Mouse (Mus musculus): ENCODE data around the gene 2310034G01Rik. TPM values are rescaled to one million over a fixed set of nuclear protein-coding genes. Genes with fewer than 3 reads are reported as not detected.
A peak's percentile ranks its signal among the peaks of the same experiment; 100 is the strongest.

The 2310034G01Rik gene
- polyA plus RNA-seq, 1 experiment from 2014 or later = 1.0 TPM

DNA sequence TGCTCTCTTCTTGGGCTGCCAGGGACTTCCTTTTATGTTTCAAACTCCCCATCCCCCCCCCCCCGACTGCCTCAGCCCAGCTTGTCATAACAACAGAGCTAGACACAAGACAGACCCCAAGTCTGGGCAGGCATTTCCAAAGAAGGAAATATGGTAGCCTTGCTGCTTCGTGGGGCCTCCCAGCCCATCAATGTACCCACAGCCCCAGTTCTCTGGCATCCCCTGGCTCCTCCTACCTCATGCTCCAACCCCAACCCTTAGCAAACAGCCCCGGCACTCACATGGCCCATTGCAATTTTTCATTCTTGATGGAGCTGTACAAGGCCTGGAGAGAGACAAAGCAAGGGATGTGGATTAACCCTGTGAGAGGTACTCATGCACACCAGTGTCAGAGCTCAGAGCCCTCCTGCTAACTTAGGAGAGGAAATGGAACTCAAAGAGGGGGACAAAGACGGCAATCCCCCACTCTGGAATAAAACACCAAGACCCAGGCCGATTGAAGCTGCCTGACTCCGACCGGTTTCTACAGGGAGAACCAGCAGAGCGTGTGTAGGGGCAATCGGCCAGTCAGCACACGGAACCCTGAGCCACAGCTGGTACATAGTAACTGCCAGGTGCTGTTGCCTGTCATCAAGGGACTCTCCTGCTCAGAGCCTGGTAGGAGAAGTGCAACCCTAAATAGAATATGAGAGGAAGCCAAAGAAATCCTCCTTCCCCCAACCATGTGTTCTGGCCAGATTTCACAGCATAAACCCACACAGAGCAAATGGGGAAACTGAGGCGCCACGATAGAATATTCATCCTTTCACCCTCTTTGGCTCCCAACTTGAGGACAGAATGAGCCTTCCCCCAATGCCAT lies 34.1 kb downstream of the 2310034G01Rik start:
- Histone ChIP-seq H3K27ac (ENCODE audit: low read depth, low read length) (peak overlapping the region; percentile 58), H3K9me3 (replicated peaks; ENCODE audit: control insufficient read depth, low read length) (no peaks in the 10 kb centered on the region), H3K4me3 (ENCODE audit: low read depth, low read length) (peak overlapping the region; percentile 48), H3K27me3 (ENCODE audit: control insufficient read depth, insufficient read depth, low read length) (peaks cover 87% of the 10 kb centered on the region), H3K4me1 (ENCODE audit: control insufficient read depth, insufficient read depth, low read length) (peaks cover 29% of the 10 kb centered on the region), H3K4me2 (peak overlapping the region; percentile 64), H3K9ac (ENCODE audit: low read depth, low read length) (0 out of 2 replicates have a peak overlapping the region, but pooled peaks have one; percentile 16), H3K36me3 (ENCODE audit: control insufficient read depth, insufficient read depth, low read length) (peaks cover 2% of the 10 kb centered on the region; the same call in 1 of the 2 replicates)
- no peak for ATAC-seq (replicated peaks; ENCODE audit: insufficient number of reproducible peaks, low FRiP score, low TSS enrichment)
- 43% methylated on average over 12 of the region's 12 CpGs for WGBS (ENCODE audit: insufficient replicate concordance)

DNA sequence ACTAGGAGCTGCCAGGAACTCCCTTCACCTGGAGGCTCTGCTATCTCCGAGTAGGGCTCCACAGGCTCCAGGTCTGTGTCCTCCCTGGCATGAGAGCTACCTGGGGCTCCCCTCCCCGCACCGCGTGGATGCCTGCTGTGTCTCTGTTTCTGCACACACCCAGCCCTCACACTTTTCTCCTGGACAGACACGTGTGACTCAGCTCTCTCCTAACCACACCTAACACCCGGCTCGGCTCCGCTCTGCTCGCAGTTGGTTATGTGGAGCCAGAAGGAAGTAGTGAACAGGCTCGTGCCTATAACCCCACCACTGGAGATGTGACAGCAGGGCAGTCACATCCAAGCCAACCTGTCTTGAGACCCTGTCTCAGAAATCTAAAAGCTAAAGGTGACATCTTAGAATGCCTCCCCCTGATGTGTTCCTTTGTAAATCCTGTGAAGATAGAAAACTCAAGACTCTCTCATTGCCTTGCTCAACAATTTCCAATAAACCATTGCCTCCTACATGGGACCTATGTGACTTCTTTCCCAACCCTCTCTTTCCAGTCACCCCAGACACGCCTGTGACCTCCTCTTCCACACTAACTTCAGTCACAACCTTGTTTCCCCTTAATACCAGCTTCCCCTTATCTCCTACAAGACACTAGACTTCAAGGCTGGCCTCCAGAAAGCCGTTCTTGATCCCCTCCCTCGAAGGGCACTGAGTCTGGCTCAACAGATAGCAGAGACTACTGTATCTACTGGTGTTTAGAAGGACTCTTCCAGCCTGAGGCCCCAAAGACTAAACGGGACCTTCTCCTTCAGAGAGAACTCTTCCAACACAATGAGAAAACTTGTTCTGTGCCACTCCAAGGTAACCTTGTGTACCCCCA lies 35.0 kb downstream of the 2310034G01Rik start:
- H3K36me3 ChIP-seq (ENCODE audit: control insufficient read depth, insufficient read depth, low read length) = peaks cover 5% of the 10 kb centered on the region; the same call in 1 of the 2 replicates
- peaks cover 29% of the 10 kb centered on the region for H3K4me1 ChIP-seq (ENCODE audit: control insufficient read depth, insufficient read depth, low read length)
- H3K4me2 ChIP-seq = peak overlapping the region; percentile 64
- no peak for ATAC-seq (replicated peaks; ENCODE audit: insufficient number of reproducible peaks, low FRiP score, low TSS enrichment)
- WGBS (ENCODE audit: insufficient replicate concordance) = 28% methylated on average over 14 of the region's 14 CpGs
- H3K4me3 ChIP-seq (ENCODE audit: low read depth, low read length) = no peak overlapping the region
- no peak overlapping the region for H3K9ac ChIP-seq (ENCODE audit: low read depth, low read length)
- peaks cover 83% of the 10 kb centered on the region for H3K27me3 ChIP-seq (ENCODE audit: control insufficient read depth, insufficient read depth, low read length)
- H3K9me3 ChIP-seq (replicated peaks; ENCODE audit: control insufficient read depth, low read length) = no peaks in the 10 kb centered on the region
- 0 out of 2 replicates have a peak overlapping the region, but pooled peaks have one; percentile 54 for H3K27ac ChIP-seq (ENCODE audit: low read depth, low read length)

DNA sequence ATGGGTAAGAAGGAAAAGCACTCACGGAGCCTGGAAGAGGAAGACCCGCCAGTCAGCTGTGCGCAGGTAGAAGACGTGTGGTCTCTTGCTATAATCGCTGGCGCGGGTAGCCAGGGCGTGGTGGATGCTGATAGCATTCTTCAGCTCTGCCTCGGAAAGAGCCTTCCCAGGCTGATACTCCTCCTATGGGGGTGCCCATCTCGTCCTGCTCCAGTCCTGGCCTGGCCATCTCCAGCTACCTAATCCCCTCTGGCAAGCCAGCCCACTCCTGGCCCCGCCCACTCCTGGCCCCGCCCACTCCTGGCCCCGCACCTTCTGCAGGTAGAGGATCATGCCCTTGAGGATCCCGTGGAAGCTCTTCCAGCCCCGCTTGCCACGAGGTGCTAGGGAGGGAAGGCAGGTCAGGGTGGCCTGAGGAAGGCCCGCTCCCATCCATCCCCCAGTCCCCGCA lies 35.9 kb downstream of the 2310034G01Rik start:
- Histone ChIP-seq H3K27me3 (ENCODE audit: control insufficient read depth, insufficient read depth, low read length) (peaks cover 79% of the 10 kb centered on the region), H3K9ac (ENCODE audit: low read depth, low read length) (no peak overlapping the region), H3K27ac (ENCODE audit: low read depth, low read length) (no peak overlapping the region), H3K9me3 (replicated peaks; ENCODE audit: control insufficient read depth, low read length) (no peaks in the 10 kb centered on the region), H3K4me2 (peak overlapping the region; percentile 64), H3K36me3 (ENCODE audit: control insufficient read depth, insufficient read depth, low read length) (peaks cover 5% of the 10 kb centered on the region; the same call in 1 of the 2 replicates), H3K4me3 (ENCODE audit: low read depth, low read length) (no peak overlapping the region), H3K4me1 (ENCODE audit: control insufficient read depth, insufficient read depth, low read length) (peaks cover 29% of the 10 kb centered on the region)
- ATAC-seq (replicated peaks; ENCODE audit: insufficient number of reproducible peaks, low FRiP score, low TSS enrichment) = no peak
- 9% methylated on average over 18 of the region's 18 CpGs for WGBS (ENCODE audit: insufficient replicate concordance)

DNA sequence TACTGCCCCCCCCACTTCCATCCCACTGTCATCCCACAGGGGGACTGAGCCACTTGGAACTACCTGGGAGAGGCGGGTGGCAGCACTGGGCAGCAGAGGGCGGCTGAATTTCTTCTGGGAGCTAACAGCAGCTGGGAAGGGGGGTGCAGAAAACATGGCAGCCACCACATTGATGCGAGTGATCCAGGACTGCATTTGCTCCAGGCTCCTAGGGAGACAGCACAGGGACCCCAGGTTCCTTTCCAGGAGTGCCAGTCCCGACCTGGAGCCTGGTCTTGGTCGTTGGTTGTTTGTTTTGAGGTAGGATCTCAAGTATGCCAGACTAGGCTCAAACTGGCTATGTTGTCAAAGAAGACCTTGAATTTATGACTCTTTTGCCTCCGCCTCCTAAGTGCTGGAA lies 36.5 kb downstream of the 2310034G01Rik start:
- Histone ChIP-seq H3K36me3 (ENCODE audit: control insufficient read depth, insufficient read depth, low read length) (peaks cover 5% of the 10 kb centered on the region; the same call in 1 of the 2 replicates), H3K9ac (ENCODE audit: low read depth, low read length) (no peak overlapping the region), H3K27ac (ENCODE audit: low read depth, low read length) (no peak overlapping the region), H3K4me3 (ENCODE audit: low read depth, low read length) (no peak overlapping the region), H3K4me2 (no peak overlapping the region), H3K27me3 (ENCODE audit: control insufficient read depth, insufficient read depth, low read length) (peaks cover 74% of the 10 kb centered on the region), H3K4me1 (ENCODE audit: control insufficient read depth, insufficient read depth, low read length) (peaks cover 33% of the 10 kb centered on the region), H3K9me3 (replicated peaks; ENCODE audit: control insufficient read depth, low read length) (no peaks in the 10 kb centered on the region)
- no peak for ATAC-seq (replicated peaks; ENCODE audit: insufficient number of reproducible peaks, low FRiP score, low TSS enrichment)
- 67% methylated on average over 6 of the region's 6 CpGs for WGBS (ENCODE audit: insufficient replicate concordance)

DNA sequence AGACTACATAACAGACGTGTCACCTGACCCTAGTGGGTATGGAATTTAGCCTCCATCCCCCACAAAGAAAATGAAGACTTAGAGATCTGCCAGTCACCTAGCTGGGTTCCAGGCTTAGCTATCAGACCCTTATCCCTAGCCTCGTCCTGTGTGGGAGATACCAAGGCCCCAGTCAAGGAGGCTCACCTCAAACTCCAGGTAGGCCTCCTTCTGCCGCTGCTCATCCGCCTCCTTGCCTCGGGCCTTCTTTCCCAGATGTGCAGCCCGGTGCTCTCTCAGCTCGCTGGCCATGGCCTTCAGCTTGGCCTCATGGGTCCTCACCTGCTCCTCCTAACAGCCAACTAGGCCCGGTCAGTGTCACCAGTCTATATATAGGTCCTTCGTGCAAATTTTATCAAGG lies 37.0 kb downstream of the 2310034G01Rik start:
- 75% methylated on average over 9 of the region's 9 CpGs for WGBS (ENCODE audit: insufficient replicate concordance)
- H3K9ac ChIP-seq (ENCODE audit: low read depth, low read length) = no peak overlapping the region
- ATAC-seq (replicated peaks; ENCODE audit: insufficient number of reproducible peaks, low FRiP score, low TSS enrichment) = no peak
- no peak overlapping the region for H3K27ac ChIP-seq (ENCODE audit: low read depth, low read length)
- peaks cover 5% of the 10 kb centered on the region; the same call in 1 of the 2 replicates for H3K36me3 ChIP-seq (ENCODE audit: control insufficient read depth, insufficient read depth, low read length)
- peaks cover 74% of the 10 kb centered on the region for H3K27me3 ChIP-seq (ENCODE audit: control insufficient read depth, insufficient read depth, low read length)
- no peak overlapping the region for H3K4me3 ChIP-seq (ENCODE audit: low read depth, low read length)
- H3K4me2 ChIP-seq = no peak overlapping the region
- peaks cover 34% of the 10 kb centered on the region for H3K4me1 ChIP-seq (ENCODE audit: control insufficient read depth, insufficient read depth, low read length)
- H3K9me3 ChIP-seq (replicated peaks; ENCODE audit: control insufficient read depth, low read length) = no peaks in the 10 kb centered on the region

DNA sequence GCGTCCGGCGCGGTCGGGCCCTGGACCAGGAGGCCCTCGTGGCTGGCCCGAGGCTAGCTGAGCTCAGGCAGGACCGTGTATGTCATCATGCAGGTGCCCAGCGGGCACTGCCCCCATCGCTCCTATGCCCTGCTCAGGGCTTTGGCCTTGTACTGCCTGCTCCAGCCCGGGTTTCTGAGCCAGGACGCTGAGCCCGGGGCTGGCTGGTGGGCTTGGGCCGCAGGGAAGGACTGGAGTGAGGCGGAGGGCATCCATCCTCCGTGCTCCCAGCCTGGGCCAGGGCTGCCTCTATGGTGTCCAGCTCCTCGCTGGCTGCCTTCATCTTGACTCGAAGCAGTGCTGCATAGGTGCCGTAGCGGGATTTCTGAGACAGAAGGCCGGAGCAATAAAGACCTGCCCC lies 37.5 kb downstream of the 2310034G01Rik start:
- no peak for ATAC-seq (replicated peaks; ENCODE audit: insufficient number of reproducible peaks, low FRiP score, low TSS enrichment)
- H3K27me3 ChIP-seq (ENCODE audit: control insufficient read depth, insufficient read depth, low read length) = peaks cover 74% of the 10 kb centered on the region
- WGBS (ENCODE audit: insufficient replicate concordance) = 85% methylated on average over 21 of the region's 21 CpGs

DNA sequence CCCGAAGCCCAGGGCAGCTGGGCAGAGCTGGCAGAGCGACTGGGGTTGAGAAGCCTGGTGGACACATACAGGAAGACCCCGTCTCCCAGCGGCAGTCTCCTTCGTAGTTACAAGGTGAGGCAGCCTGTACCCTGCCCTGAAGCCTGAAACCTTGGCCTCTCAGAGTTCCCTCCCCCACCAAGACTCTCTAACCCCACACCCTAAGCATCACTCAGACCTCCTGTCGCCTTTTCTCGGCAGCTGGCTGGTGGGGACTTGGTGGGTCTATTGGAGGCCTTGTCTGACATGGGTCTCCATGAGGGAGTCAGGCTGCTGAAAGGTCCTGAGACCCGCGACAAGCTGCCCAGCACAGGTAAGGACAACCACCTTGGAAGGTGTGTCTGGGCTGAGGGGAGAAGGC lies 38.8 kb downstream of the 2310034G01Rik start:
- ATAC-seq (replicated peaks; ENCODE audit: insufficient number of reproducible peaks, low FRiP score, low TSS enrichment) = no peak
- WGBS (ENCODE audit: insufficient replicate concordance) = 84% methylated on average over 9 of the region's 9 CpGs
- Histone ChIP-seq H3K36me3 (ENCODE audit: control insufficient read depth, insufficient read depth, low read length) (peaks cover 5% of the 10 kb centered on the region; the same call in 1 of the 2 replicates), H3K4me1 (ENCODE audit: control insufficient read depth, insufficient read depth, low read length) (peaks cover 31% of the 10 kb centered on the region), H3K27me3 (ENCODE audit: control insufficient read depth, insufficient read depth, low read length) (peaks cover 68% of the 10 kb centered on the region), H3K27ac (ENCODE audit: low read depth, low read length) (no peak overlapping the region), H3K4me2 (no peak overlapping the region), H3K9me3 (replicated peaks; ENCODE audit: control insufficient read depth, low read length) (no peaks in the 10 kb centered on the region), H3K4me3 (ENCODE audit: low read depth, low read length) (no peak overlapping the region), H3K9ac (ENCODE audit: low read depth, low read length) (no peak overlapping the region)

More for the DNA sequence above, 37.5 kb downstream of the 2310034G01Rik start:
- Histone ChIP-seq H3K4me2 (no peak overlapping the region), H3K9ac (ENCODE audit: low read depth, low read length) (no peak overlapping the region), H3K9me3 (replicated peaks; ENCODE audit: control insufficient read depth, low read length) (no peaks in the 10 kb centered on the region), H3K36me3 (ENCODE audit: control insufficient read depth, insufficient read depth, low read length) (peaks cover 5% of the 10 kb centered on the region; the same call in 1 of the 2 replicates), H3K4me1 (ENCODE audit: control insufficient read depth, insufficient read depth, low read length) (peaks cover 31% of the 10 kb centered on the region), H3K27ac (ENCODE audit: low read depth, low read length) (no peak overlapping the region), H3K4me3 (ENCODE audit: low read depth, low read length) (no peak overlapping the region)

DNA sequence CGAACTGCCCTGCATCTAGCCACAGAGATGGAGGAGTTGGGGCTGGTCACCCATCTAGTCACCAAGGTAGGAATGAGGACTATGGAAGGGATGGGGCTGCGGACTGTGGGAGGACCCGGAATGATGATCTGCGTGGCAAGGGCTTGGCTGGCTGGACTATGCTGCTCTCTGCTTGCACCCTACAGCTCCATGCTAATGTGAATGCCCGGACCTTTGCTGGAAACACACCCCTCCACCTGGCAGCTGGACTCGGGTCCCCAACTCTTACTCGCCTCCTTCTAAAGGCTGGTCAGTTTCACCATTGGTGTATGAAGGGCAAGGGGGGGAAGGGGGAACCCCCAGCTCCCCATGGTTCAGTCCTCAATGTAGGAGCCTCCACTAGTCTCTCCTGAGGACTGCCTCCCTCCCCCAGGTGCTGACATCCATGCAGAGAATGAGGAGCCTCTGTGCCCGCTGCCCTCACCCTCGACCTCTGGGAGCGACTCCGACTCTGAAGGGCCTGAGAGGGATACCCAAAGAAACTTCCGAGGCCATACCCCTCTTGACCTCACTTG lies 39.7 kb downstream of the 2310034G01Rik start:
- no peak for ATAC-seq (replicated peaks; ENCODE audit: insufficient number of reproducible peaks, low FRiP score, low TSS enrichment)
- Histone ChIP-seq H3K27ac (ENCODE audit: low read depth, low read length) (no peak overlapping the region), H3K36me3 (ENCODE audit: control insufficient read depth, insufficient read depth, low read length) (peaks cover 5% of the 10 kb centered on the region; the same call in 1 of the 2 replicates), H3K4me3 (ENCODE audit: low read depth, low read length) (no peak overlapping the region), H3K9ac (ENCODE audit: low read depth, low read length) (no peak overlapping the region), H3K9me3 (replicated peaks; ENCODE audit: control insufficient read depth, low read length) (no peaks in the 10 kb centered on the region), H3K4me1 (ENCODE audit: control insufficient read depth, insufficient read depth, low read length) (peaks cover 30% of the 10 kb centered on the region), H3K4me2 (no peak overlapping the region), H3K27me3 (ENCODE audit: control insufficient read depth, insufficient read depth, low read length) (peaks cover 61% of the 10 kb centered on the region)
- 87% methylated on average over 12 of the region's 12 CpGs for WGBS (ENCODE audit: insufficient replicate concordance)

All from heart, embryonic 11.5 days (tissue).